Mouse (Mus musculus) cerebellum, postnatal 36 days (tissue): ENCODE results near the gene Irf6.

Experiments used
- DNase-seq, 2 experiments: peaks; one replicate each; pipeline ENCODE4 v3.0.0; 2021 to 2022; ENCODE audit warnings: mixed read lengths in 2 of 2

The Irf6 gene

DNA sequence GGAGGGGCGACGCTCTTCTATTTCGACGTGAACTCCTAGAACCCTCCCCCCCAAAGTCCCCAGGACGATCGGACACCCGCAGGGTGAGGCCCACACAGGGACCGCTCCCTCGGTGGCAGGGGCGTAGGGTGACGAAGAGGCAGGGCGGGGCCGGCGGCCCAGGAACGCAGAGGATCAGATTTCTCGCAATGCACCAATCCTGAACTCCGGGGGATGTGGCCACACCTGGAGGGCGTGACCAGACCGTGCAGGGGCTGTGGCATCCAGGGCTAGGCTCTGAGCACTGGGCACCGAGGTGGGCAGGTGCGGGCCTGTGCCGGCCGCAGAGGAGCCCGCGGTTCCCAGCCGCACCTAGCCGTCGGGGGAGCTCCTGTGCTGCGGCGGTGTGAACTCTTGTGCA is at the start of gene Irf6:
Gene Irf6, plus strand, starts transcription at position 240 of the 400 bp plus-strand sequence.
- DNase-seq, result no peak

DNA sequence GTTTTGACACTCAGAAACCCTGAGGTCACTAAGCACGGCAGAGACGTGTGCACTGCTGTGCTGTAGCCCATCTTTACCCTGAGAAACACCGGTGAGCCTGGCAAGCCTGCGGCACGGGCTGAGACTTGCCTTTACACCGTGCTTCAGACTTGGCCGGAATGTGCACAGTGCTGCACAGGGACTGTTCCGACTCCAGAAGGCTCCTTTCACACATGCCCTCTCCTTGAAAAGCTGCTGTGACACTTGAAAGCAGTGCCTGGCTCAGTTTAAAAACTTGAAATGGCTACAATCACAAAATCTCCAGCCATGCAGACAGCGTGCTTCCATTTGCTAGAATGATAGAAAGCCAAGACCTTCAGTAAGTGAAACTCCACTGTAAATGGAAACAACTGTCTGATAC is 40.8 kb upstream of the Irf6 start:
- no peak for DNase-seq

DNA sequence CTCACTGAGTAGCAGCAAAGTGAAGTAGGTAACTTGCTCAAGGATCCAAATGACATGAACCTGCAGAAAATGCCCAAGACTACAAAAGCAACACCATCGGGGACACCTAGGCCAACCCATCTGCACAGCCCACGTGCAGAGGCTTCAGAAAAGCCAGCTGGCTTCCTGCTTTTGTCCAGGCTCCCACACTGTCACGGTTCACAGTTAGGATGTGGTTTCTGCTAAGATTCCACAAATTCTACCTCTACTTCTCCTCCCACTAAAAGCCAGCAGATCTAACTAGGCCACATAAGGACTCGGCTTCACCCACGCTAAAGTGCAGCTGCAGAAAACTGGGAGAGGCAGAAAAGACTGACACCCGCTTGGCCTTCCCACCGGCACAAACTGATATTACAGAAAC is 30.1 kb upstream of the Irf6 start:
- no peak for DNase-seq

DNA sequence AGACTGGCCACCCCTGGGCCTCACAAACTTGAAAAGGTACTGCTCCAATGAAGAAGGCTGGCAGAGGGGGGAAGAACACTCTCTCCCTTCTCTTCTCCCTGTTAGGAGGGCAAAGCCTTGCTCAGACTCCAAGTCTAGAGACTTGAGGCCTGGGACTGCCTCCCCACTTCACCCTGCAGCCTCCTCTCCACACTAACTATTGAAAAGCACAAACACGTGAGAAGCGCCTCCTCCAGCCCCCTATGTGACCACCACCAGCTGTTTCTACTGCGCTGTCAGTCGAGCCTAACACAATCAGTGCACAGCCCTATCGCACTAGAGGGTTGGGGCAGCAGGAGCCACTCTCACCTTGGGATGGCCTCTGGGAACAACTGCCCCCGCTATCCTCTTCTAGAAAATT is 29.6 kb upstream of the Irf6 start:
- no peak for DNase-seq

DNA sequence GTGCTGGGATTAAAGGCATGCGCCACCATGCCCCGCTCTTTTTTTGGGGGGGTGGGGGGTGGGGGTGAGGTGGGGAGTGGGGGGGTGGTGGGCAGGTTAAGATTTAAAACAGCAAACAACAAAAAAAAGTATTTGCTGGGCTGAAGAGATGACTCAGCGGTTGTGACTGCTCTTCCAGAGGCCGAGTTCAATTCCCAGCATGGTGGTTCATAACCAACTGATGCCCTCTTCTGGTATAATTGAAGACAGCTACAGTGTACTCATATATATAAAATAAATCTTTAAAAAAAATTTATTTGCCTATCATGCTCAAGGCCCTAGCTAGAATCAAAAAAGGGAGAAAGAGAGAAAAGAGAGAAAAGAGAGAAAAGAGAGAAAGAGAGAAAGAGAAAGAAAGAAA is 27.1 kb upstream of the Irf6 start:
- no peak for DNase-seq

DNA sequence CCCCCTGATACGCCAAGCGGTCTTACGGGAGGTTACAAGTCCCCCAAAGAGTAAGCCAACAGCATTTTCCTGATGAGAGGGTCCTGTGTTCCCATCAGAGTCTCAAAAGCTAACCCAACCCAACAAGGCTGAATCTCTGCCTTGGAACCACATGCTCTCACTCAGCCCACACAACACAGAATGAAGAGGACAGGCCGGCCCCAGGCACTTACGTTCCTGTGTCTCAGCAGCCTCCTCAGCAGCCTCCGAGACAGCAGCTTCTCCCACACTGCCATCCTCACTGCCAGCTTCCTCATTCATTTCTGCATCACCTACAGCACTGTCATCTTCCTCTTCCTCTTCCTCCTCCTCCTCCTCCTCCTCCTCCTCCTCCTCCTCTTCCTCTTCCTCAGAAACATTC is 24.9 kb upstream of the Irf6 start:
- no peak for DNase-seq

DNA sequence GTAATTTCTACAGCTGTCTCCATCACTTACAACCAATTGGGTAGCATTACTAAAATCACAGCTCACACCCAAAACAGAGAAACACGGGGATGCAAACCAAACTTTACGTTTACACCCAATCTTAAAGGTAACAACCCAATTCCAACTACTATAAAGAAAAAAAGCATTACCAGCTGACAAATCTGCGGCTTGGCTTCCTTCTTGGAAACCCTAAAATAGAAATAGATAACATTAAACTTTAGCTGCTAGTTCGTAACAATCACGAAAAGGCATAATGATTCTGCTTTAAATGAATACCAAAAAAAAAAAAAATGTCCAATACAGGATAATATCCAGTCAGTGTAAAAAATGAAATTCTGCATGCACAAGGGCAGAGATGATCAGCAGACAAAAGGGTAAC is 23.6 kb upstream of the Irf6 start:
- DNase-seq, result no peak

DNA sequence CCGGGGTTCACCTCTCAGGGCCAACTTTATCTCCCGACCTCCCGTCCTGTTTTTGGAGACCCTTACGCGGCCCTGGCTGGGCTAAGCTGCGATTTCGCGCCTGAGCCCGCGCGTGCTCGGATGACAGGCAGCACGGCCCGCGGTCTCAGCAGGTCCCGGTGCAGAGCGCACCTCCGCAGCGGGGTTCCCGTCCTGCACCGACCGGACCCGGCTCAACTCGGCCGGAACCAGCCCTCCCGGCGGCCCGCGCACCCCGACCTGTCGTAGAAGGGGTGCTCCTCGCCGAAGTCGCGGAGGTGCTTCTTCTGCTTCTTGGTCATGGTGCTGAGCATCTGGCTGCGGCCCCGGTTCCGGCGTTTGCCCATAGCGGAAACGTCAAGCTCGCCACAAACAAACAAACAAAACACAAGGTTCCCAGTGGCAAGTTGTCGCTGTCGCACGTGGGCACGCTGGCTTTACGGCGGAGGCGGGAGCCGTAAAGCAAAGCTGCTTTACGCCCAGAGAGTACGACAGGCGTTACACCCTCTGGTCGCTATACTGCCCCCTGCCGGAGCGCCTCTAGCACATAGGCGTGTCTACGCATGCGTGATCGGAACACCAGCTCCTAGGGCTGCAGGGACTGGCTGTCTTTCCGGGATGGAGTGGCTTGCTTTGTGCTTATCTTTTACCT is 23.0 kb upstream of the Irf6 start, which contains the start of gene Diexf:
Gene Diexf, minus strand, starts transcription at position 487 of the 670 bp plus-strand sequence.
- peak; percentile 98 for DNase-seq

DNA sequence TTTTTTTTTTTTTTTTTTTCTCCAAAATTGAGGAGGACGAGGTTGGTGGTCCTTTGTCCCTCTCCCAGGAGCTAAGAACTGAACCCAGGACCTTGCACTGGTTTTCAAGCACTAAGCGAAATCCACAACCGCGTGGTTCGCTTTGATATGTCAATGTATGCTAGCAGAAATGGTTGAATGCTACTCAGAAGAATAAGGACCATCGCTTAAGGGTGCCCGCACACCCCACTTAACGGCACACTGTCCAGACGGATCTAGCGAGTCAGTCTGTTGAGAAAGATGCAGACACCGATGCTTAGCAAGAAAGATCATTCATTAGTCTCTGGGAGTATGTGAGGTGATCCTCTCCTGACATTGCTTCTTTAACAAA is 22.5 kb upstream of the Irf6 start:
- DNase-seq, result no peak

DNA sequence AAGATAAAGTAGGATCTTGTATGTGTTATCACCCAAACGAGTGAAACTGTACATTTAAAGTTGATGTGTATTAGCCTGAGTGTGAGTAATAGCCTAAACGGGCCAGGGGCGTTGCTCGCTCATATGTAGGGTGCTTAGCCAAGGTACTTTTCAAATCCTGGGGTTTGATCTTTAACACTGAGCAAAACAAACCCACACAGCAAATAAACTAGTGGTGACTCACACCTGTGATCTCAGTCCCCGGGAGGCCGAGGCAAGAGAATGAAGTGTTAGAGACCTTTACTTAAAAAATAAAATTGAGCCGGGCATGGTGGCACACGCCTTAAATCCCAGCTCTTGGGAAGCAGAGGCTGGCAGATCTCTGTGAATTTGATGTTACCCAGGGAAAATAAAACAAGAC is 22.1 kb upstream of the Irf6 start:
- no peak for DNase-seq

DNA sequence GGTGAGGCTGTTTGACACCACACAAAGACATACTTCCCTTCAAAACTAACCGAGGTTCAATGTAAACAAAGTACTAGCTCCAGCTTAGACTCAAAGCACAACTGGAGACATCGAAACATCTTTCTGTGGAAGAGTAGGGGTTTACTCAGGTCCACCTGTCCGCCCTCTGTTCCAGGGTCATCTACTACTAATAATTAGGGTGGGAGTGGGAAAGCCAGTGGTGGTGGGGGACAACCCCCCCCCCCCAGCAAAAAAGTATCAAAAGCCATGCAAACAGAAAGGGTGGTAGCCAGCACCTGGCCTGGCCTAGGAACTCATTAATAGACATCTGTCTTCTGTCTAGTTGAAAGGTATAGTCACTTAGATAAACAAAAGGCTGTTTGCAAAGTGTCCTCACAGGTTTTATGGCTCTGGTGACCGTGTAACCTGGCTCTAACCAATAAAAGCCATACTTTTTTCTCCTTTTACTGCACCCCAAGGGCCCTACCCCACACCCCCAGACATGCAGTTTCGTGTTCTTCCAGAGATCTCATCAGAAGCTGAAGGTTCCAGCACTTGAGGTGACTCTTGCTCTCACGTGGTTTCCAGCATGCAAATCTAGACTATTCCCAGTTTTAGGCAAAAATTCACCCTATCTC is 21.5 kb upstream of the Irf6 start:
- DNase-seq, result no peak

DNA sequence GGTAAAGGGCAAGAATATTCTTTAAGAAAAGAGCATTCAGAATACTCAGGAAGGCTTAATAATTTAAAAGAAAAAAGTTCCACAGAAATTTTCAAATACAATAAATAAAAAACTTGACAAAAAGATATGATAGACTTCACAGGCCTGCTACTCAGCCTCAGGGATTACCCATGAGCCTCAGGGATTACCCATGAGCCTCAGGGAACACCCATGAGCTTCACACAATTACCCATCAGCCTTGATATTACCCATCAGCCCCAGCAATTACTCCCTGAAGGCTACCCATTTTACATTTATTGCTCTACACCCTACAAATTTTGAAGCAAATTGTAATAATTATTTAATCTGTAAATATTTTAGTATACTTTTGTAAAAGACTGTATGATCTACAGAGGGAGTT is 20.5 kb upstream of the Irf6 start:
- no peak for DNase-seq

DNA sequence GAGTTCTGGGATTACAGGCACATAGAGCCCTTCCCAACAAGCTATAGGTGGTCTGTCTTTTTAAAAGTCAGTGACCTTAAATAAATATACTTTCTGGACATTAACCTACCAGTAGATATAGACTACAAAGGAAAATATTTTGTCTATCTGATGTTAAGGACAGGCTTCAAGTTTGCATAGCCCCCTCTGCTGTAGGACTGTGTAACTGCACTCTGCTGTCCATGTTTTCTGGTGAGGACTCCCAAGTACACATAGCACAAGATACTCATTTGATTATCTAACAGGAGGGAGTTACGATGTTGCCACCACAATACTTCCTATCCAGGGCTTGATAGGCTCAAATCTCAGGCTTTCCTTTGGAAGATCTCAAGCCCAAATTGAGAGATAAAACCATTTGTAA is 19.2 kb upstream of the Irf6 start:
- DNase-seq, result no peak

DNA sequence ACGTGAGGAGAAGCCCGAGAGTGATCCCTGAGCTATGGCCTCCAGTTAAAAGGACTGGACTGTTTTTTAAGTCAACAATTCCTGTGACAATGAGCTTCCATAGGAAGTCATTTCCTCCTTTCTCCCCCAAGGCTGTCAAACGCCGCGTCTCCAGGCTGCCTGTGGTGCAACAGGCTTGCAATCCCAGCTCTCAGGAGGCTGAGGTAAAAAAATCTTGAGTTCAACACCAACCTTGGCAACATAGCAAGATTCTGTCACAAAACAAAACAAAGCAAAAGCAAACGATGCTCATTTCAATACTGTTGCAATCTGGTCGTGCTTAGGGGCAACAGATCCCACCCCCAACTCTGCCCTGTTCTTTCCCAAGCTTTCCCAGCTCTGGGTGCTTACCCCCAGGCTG is 14.8 kb upstream of the Irf6 start:
- DNase-seq, result no peak

DNA sequence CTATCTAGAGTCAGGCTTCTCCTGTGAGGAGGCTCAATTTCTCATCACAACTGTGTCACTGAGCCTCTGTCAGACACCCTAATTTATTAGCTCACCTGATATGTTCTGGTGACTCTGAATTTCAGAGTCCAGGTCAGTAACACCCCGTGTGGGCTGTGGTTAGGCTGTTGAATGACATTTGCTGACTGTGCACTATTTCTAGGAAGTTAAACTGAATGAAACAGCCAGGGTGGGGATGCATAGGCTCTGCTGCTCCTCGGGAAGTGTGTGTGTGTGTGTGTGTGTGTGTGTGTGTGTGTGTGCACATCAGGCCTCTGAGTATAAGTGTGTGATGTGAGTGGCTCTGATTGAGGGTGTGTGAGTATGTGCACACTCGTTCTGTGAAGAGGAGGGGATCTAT is 14.2 kb upstream of the Irf6 start:
- DNase-seq, result no peak

DNA sequence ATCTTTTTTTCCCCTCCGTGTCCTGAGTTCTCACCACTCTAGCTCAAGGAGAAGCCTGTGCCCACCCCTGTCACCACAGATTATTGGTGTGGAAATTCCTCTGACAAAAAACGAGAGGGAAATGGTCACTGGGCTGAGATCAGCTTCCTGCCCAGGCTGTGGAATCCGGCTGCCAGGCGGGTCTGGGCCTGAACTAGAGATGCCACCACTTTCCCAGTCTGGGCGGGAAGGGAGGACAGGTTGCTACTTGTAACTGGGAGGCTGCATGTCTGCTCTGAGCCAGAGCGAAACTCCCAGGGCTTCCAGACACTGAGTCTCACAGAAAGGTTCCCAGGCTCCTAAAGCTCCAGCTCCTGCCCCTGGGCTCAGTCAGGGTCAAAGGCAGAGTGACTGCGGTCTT is 11.8 kb upstream of the Irf6 start:
- DNase-seq, result no peak

DNA sequence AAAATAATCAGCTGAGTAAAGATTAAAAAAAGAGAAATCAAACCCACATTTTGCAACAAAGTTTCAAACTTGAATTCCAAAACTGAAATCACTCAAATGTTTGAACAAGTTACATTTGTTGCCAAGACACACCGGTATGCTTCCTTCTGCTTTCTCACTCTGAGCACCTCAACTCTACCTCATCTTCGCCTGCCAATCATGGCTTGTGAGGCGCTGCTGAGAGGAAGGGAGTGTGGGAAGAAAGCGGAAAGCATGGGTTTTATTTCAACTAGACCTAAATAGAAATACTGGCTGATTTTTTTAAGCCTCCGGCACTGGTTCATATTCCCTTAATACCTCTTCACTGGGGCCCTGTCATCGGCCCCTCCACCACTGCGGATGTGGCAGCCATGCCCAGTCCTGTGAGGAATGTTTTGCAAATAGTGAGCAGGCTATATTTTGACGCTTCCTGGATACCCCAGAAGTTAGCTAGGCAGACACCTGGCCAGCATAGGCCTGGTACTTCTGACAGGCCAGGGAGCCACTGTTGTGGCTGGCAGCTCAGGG is 10.3 kb upstream of the Irf6 start:
- DNase-seq, result no peak

DNA sequence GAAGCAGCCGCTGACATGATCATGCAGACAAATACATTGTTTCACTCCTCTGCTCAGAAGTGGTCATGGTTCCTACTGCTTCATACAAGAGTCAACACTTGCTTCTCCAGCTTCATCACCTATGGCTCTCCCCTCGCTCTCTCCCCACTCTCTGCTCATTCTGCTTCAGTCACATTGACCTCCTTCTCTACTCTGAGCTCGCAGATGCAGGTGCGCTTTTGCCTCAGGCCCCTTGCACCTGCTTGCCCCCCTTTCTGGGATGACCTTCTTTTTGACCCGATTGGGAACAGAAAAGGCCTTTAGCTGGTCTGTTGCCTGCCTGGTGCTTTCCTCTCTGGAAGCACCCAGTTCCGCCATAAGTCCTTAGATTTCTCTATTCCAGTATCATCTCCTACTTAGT is 8.4 kb upstream of the Irf6 start:
- DNase-seq, result no peak

DNA sequence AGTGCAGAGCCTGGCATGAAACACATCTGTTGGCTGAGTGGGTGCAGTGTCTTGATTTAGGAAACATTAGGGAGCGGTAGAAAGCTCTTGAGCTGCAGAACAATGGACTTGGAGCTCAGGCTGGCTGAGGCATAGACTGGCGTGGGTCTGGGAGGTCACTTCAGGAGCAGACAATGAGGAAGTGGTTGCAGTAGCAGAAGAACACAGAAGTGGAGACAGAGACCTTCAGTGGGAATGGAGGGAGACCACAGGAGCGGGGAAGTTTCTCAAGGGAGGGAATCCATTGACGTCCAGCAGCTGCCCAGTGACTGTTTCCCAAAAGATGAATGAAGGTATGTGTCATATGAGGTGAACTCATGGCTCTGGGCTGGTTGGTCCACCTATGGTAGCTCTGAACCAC is 7.8 kb upstream of the Irf6 start:
- no peak for DNase-seq

DNA sequence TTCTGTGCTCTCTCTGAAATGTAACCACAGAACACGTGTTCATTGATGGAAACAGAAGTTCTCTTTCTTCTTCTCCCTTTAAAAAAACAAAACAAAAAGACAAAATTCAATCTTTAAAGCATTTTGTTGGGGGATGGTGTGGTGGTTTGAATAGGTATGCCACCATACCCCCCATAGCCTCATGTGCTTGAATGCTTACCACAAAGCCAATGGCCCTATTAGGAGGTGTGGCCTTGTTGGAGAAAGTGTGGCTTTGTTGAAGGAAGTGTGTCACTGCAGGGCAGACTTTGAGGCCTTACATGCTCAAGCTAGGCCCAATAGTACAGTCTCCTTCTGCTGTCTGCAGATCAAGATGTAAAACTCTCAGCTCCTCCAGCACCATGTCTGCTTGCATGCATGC is 6.5 kb upstream of the Irf6 start:
- DNase-seq, result no peak

DNA sequence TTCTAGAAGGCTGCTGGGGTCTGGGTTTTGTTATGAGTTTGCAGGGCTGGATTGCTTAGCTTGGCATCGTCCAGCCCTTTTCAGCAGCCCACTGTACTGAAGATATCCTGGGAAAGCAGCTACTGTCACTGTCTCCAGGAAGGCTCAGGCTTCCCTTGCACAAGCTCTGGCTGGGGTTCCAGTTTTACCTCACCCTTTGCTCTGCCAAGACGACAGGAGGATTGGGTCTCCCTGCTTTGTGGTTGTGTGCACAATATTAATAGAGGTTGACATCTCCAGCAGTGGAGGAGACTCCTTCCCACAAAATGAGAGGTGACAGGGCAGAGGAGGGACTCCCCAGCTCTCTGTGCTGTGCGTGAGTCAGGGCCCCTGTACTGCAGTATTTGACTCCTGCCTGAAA is 3.7 kb upstream of the Irf6 start:
- no peak for DNase-seq

DNA sequence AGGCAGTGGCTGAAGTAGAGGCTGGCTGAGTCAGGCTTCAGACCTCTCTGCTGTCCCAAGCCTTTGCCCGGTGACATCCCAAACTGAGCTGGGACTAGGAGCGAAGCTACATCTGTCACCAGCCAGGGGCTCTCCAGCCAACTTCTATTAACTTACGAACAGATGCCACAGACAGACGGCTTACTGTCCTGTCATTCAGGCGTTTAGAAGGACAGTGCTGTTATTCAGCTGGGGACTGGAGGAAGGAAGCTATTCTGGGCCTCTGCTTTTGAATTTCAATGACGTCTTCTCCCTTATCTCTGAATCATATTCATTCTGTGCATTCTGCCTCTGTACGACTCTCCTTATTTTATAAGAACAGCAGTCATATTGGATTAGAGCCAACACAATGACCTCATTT is 1.8 kb upstream of the Irf6 start:
- DNase-seq, result no peak

DNA sequence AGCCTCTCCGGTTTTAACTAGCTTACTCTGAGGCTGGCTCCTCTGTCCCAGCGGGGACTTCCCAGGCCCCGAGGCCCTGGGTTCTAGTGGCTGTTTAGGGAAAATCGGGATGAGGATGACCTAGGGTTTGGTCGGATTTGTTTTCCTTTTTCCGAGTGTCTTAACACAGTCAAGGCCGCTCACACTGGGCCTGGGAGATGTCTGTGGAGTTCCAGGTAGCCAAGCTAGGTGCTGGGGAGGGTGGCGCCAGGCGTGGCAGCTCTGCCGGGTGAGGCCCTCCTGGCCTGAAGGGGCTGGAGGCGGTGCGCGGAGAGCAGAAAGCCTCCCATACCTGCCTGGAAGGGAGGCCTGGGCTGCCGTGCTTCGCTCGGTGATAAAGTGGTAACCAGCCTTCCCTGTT is 650 bp downstream of the Irf6 start:
- DNase-seq, result no peak

DNA sequence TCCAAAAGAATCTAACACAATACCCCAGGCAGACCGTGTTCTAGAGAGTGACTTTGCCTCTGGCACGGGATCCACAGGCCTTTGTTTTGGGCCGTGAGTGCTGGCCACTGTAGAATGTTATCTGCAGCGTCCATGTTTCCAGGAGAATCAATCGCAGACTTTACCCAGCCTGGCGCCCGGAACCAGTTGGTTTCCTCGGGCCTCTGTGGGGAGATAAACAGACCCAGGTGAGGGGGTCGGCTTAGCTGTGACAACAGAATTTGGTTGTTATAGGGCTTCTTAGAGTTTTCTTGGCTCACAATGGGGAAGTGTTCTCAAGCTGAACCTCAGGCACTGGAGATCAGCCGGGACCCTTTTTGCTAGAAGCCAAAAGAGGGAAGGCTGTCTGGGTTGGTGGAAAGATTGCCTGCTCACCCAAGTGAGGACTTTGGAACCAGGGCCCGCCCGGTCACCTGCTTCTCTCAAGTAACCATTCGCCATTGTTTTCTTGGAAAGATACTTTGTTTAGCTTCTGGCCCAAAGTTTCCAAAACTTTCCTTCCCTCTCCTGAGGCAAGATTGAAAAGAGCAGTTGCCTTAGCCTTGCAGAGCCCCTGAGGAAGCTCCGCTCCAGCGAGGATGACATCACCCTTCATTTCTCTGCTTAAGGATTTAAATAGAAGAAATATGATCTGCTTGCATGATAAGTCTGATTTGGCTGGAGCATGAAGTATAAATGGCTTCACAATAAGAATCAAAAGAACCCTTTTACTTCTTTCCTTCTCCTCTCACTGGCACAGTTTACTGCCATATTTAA is 3.6 kb downstream of the Irf6 start:
- DNase-seq, result no peak
